Mouse (Mus musculus) kidney, embryonic 16.5 days (tissue): ENCODE results near the gene Gm21679. TPM values are rescaled to one million over a fixed set of nuclear protein-coding genes. Genes with fewer than 3 reads are reported as not detected.
"Not testable (repeated sequence)": the region's sequence is repeated elsewhere in the genome, so short reads cannot be mapped to it uniquely, and the experiment has no call there.

Experiments
- ATAC-seq: fragments of 200-750 bp; cut with Nextera tagmentation; 2 replicates; pipeline ENCODE4 v1.8.0; 2017; ENCODE audit warnings: moderate TSS enrichment; ENCODE audit not compliant: low FRiP score, low TSS enrichment
- H3K27ac ChIP-seq: fragments of 300-500 bp; sonication (generic); 2 replicates; pipeline ENCODE4 v1.5.1; 2014; ENCODE audit warnings: low read length
- H3K27me3 ChIP-seq: fragments of 300-500 bp; sonication (generic); 2 replicates; pipeline ENCODE4 v1.6.1; 2014; ENCODE audit warnings: low read length, control low read depth, mixed read lengths; ENCODE audit not compliant: insufficient read depth
- H3K36me3 ChIP-seq: fragments of 300-500 bp; sonication (generic); 2 replicates; pipeline ENCODE4 v1.6.1; 2014; ENCODE audit warnings: low read length, control low read depth, mixed read lengths; ENCODE audit not compliant: insufficient read depth
- H3K4me1 ChIP-seq: fragments of 300-500 bp; sonication (generic); 2 replicates; pipeline ENCODE4 v1.6.1; 2014; ENCODE audit warnings: low read length, control low read depth, mixed read lengths; ENCODE audit not compliant: insufficient read depth
- H3K4me2 ChIP-seq: fragments of 300-500 bp; sonication (generic); replicated peaks from 2 replicates; pipeline ENCODE4 v1.6.1; 2014; ENCODE audit warnings: low read depth, low read length
- H3K4me3 ChIP-seq: fragments of 300-500 bp; sonication (generic); 2 replicates; pipeline ENCODE4 v1.5.1; 2014; ENCODE audit warnings: mild to moderate bottlenecking, low read length
- H3K9ac ChIP-seq: fragments of 300-500 bp; sonication (generic); replicated peaks from 2 replicates; pipeline ENCODE4 v1.6.1; 2014; ENCODE audit warnings: low read length
- H3K9me3 ChIP-seq: fragments of 300-500 bp; sonication (generic); 2 replicates; pipeline ENCODE4 v1.6.1; 2016; ENCODE audit warnings: low read length, control low read depth
- WGBS: fragments of 180-500 bp; shearing (Covaris S2); extraction: QIAGEN DNeasy Blood & Tissue Kit; methylation state at CpG from one replicate; pipeline ENCODE4 v1.1.7; 2014; 5-methylcytosine and 5-hydroxymethylcytosine counted together
- polyA plus RNA-seq: library from polyadenylated mRNA; unstranded; fragments of >200 nt; fragmentation: Nextera tagmentation; extraction: Ambion mirVana; gene quantifications from 2 replicates; pipeline ENCODE4 v1.2.1, GENCODE M21; 2015

Gm21679 gene
- not detected in 2 replicates for polyA plus RNA-seq

GRCm38 (mm10) chrY:29683270-29683669 is at the start of gene Gm21679:
Gene Gm21679 (minus strand): TSS chrY:29683370.
- H3K4me3 ChIP-seq, H3K4me2 ChIP-seq, H3K9ac ChIP-seq, ATAC-seq, H3K27ac ChIP-seq, H3K27me3 ChIP-seq, H3K36me3 ChIP-seq, H3K9me3 ChIP-seq, H3K4me1 ChIP-seq: not testable (repeated sequence)
- WGBS: no CpG with 5 or more reads among the region's 3 CpGs
